Mouse (Mus musculus): ENCODE measurements at regions not wholly inside any gene's neighbourhood (a gene's known extent, or its start where the extent isn't known, plus 50 kb on each side); places are given as distances from the start of the nearest gene placed in this dataset.

DNA sequence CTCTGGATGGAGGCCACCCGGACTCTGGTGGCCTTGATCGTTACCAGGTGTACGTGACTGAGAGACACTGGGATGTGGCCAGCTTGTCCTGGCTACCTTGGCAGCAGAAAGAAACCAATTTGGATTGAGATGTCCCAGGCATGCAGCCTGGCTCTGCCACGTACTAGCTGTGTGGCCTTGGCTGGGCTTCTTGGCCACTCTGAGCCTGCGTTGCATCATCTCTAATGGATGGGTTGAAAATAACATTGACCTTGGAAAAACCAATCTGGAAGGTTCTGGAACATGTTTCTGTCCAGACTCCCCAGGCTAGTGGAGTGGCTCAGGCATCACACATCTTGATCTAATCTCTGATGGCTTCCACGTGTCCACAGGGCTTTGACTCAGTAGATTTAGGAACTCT, 331.8 kb upstream of the Tbx3 start:
- TF ChIP-seq GATA1 (IDR thresholded peaks at IDR 0.05; ENCODE audit: low read depth, low read length) (no peak), UBTF (IDR thresholded peaks at IDR 0.05; ENCODE audit: borderline replicate concordance, insufficient read depth, low read depth, low read length) (no peak)
